Mouse (Mus musculus): ENCODE results near the gene Arl4d. TPM values are rescaled to one million over a fixed set of nuclear protein-coding genes. Genes with fewer than 3 reads are reported as not detected.

Arl4d gene
- polyA plus RNA-seq, 1 experiment from 2014 or later: 3.3 TPM

Other genes with a start within 250 kb of the Arl4d start
- gene Aarsd1, start 247.9 kb upstream of the Arl4d start, polyA plus RNA-seq (2016; fragmentation: Nextera tagmentation; extraction: Ambion mirVana): 102 and 110 TPM in 2 replicates
- gene Gm27029, start 240.7 kb upstream of the Arl4d start, polyA plus RNA-seq (2016; fragmentation: Nextera tagmentation; extraction: Ambion mirVana): 12.6 and 13.1 TPM in 2 replicates
- gene Rundc1, start 240.5 kb upstream of the Arl4d start, polyA plus RNA-seq (2016; fragmentation: Nextera tagmentation; extraction: Ambion mirVana): 17.5 and 21.4 TPM in 2 replicates
- gene Ptges3l, start 240.2 kb upstream of the Arl4d start, polyA plus RNA-seq (2016; fragmentation: Nextera tagmentation; extraction: Ambion mirVana): 3.9 and 4.7 TPM in 2 replicates
- 469 and 481 TPM in 2 replicates for gene Rpl27, start 223.2 kb upstream of the Arl4d start, polyA plus RNA-seq (2016; fragmentation: Nextera tagmentation; extraction: Ambion mirVana)
- 2.1 and 3.1 TPM in 2 replicates for gene Ifi35, start 217.1 kb upstream of the Arl4d start, polyA plus RNA-seq (2016; fragmentation: Nextera tagmentation; extraction: Ambion mirVana)
- gene Rnd2, start 200.5 kb upstream of the Arl4d start, polyA plus RNA-seq (2016; fragmentation: Nextera tagmentation; extraction: Ambion mirVana): 16.5 and 31.6 TPM in 2 replicates
- gene Vat1, start 199.3 kb upstream of the Arl4d start, polyA plus RNA-seq (2016; fragmentation: Nextera tagmentation; extraction: Ambion mirVana): 21.3 and 29.6 TPM in 2 replicates
- gene Brca1, start 113.6 kb upstream of the Arl4d start, polyA plus RNA-seq (2016; fragmentation: Nextera tagmentation; extraction: Ambion mirVana): 23.7 and 27.0 TPM in 2 replicates
- 68.0 and 70.0 TPM in 2 replicates for gene Nbr1, start 113.4 kb upstream of the Arl4d start, polyA plus RNA-seq (2016; fragmentation: Nextera tagmentation; extraction: Ambion mirVana)
- gene Tmem106a, start 83.3 kb upstream of the Arl4d start, polyA plus RNA-seq (2016; fragmentation: Nextera tagmentation; extraction: Ambion mirVana): 1.5 and 2.1 TPM in 2 replicates
- gene Gm11634, start 66.3 kb upstream of the Arl4d start, polyA plus RNA-seq (2016; fragmentation: Nextera tagmentation; extraction: Ambion mirVana): not detected in 2 replicates
- 28.2 and 29.4 TPM in 2 replicates for gene Rdm1, start 38.3 kb upstream of the Arl4d start, polyA plus RNA-seq (2016; fragmentation: Nextera tagmentation; extraction: Ambion mirVana)
- 50.5 and 52.3 TPM in 2 replicates for gene Dhx8, start 67.4 kb downstream of the Arl4d start, polyA plus RNA-seq (2016; fragmentation: Nextera tagmentation; extraction: Ambion mirVana)
- gene Etv4, start 119.8 kb downstream of the Arl4d start, polyA plus RNA-seq (2016; fragmentation: Nextera tagmentation; extraction: Ambion mirVana): 15.9 and 18.9 TPM in 2 replicates
- 1.9 and 2.9 TPM in 2 replicates for gene Meox1, start 228.8 kb downstream of the Arl4d start, polyA plus RNA-seq (2016; fragmentation: Nextera tagmentation; extraction: Ambion mirVana)

All from embryonic facial prominence, embryonic 10.5 days (tissue).